Mouse (Mus musculus): Measurements from ENCODE around the gene Nup93. TPM values are rescaled to one million over a fixed set of nuclear protein-coding genes. Genes with fewer than 3 reads are reported as not detected.

Gene Nup93
- polyA plus RNA-seq, 1 experiment from 2014 or later = 146 TPM

DNA sequence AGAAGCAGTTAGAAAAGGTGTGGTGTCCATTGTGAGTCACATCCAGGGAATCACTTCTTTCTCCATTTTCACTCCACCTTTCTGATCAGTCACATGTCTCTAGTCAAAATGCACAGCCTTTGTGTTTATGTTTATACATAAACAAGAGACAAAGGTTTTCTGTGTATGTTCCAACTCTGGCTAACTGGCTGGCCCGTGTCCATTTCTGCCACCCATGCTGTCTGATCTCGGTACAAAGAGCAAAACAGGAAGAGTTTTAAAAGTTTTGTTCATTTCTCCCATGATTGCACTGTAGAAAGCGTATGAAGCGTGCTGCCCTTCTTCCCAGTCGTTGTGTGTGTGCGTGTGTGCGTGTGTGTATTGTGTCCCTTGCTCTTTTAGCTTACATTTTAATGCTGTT is 69.8 kb downstream of the Nup93 start:
- WGBS = 96% methylated on average over 7 of the region's 7 CpGs
- no peaks in the 10 kb centered on the region for H3K27me3 ChIP-seq (ENCODE audit: low read depth, poor library complexity, severe bottlenecking)
- no peaks in the 10 kb centered on the region for H3K4me1 ChIP-seq
- no peak overlapping the region for H3K4me3 ChIP-seq
- DNase-seq (ENCODE audit: low spot score) = no peak
- H3K36me3 ChIP-seq = no peaks in the 10 kb centered on the region
- H3K9me3 ChIP-seq (replicated peaks) = no peaks in the 10 kb centered on the region
- no peak overlapping the region for H3K27ac ChIP-seq

GRCm38 (mm10) chr8:94290606-94291005 is 76.2 kb downstream of the Nup93 start:
- H3K4me3 ChIP-seq = no peak overlapping the region
- WGBS = 88% methylated on average over 5 of the region's 5 CpGs
- H3K27ac ChIP-seq = no peak overlapping the region
- H3K27me3 ChIP-seq (ENCODE audit: low read depth, poor library complexity, severe bottlenecking) = no peaks in the 10 kb centered on the region
- no peaks in the 10 kb centered on the region for H3K4me1 ChIP-seq
- DNase-seq (ENCODE audit: low spot score) = no peak
- H3K9me3 ChIP-seq (replicated peaks) = no peaks in the 10 kb centered on the region
- H3K36me3 ChIP-seq = peaks cover 22% of the 10 kb centered on the region

DNA sequence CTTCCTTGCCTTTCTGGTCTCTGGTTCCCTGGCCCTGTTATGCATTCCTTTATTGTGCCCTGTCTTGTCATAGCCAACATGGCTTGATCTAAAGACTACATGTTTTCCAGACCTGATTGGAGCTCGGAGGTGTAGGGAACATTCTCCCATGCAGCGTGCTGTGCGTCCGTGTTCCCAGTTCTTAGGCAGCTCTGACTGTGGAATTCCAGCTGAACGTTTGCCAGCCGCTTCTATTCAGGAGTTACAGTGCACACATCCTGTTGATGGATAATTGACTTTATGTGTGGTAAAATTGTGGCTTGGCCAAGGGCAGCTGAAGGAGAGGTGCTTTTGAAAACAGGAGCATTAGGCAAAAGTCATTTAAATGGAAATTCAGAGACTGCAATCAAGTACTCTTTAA is 77.7 kb downstream of the Nup93 start:
- no peaks in the 10 kb centered on the region for H3K4me1 ChIP-seq
- no peak overlapping the region for H3K27ac ChIP-seq
- H3K36me3 ChIP-seq = peaks cover 25% of the 10 kb centered on the region
- 90% methylated on average over 6 of the region's 6 CpGs for WGBS
- H3K4me3 ChIP-seq = no peak overlapping the region
- no peaks in the 10 kb centered on the region for H3K27me3 ChIP-seq (ENCODE audit: low read depth, poor library complexity, severe bottlenecking)
- DNase-seq (ENCODE audit: low spot score) = no peak
- H3K9me3 ChIP-seq (replicated peaks) = no peaks in the 10 kb centered on the region

DNA sequence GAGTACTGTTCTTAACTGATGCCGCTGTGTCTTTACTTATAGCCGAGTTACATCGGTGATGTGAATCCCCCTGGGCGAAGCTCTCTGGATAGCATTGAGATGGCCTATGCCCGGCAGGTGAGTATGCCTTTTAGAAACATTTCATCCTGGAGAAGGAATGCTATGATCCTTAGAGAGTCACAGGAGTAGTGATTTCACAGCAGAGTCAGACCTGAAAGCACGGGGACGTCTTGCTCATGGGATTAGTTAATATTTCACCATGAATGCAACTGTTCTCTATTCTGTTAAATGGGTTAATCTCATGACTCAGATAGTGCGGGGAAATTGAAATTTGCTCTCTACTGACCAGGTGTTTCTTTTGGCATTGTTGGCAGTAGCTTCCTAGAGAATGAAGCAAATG is 78.3 kb downstream of the Nup93 start:
- DNase-seq (ENCODE audit: low spot score) = no peak
- Histone ChIP-seq H3K9me3 (replicated peaks) (no peaks in the 10 kb centered on the region), H3K4me3 (no peak overlapping the region), H3K27me3 (ENCODE audit: low read depth, poor library complexity, severe bottlenecking) (no peaks in the 10 kb centered on the region), H3K27ac (no peak overlapping the region), H3K4me1 (no peaks in the 10 kb centered on the region), H3K36me3 (peaks cover 29% of the 10 kb centered on the region)
- WGBS = 96% methylated on average over 8 of the region's 8 CpGs

GRCm38 (mm10) chr8:94295687-94296086 is 81.3 kb downstream of the Nup93 start:
- no peak overlapping the region for H3K4me3 ChIP-seq
- 88% methylated on average over 6 of the region's 6 CpGs for WGBS
- no peak overlapping the region for H3K27ac ChIP-seq

GRCm38 (mm10) chr8:94296312-94296991 is 82.1 kb downstream of the Nup93 start:
- Histone ChIP-seq H3K4me3 (no peak overlapping the region), H3K27me3 (ENCODE audit: low read depth, poor library complexity, severe bottlenecking) (no peaks in the 10 kb centered on the region), H3K27ac (no peak overlapping the region), H3K4me1 (no peaks in the 10 kb centered on the region), H3K9me3 (replicated peaks) (no peaks in the 10 kb centered on the region), H3K36me3 (peaks cover 39% of the 10 kb centered on the region)
- no peak for DNase-seq (ENCODE audit: low spot score)
- WGBS = 87% methylated on average over 9 of the region's 9 CpGs

More at GRCm38 (mm10) chr8:94295687-94296086, 81.3 kb downstream of the Nup93 start:
- H3K27me3 ChIP-seq (ENCODE audit: low read depth, poor library complexity, severe bottlenecking) = no peaks in the 10 kb centered on the region
- H3K4me1 ChIP-seq = no peaks in the 10 kb centered on the region
- no peak for DNase-seq (ENCODE audit: low spot score)
- peaks cover 31% of the 10 kb centered on the region for H3K36me3 ChIP-seq
- H3K9me3 ChIP-seq (replicated peaks) = no peaks in the 10 kb centered on the region

GRCm38 (mm10) chr8:94297101-94297500 is 82.7 kb downstream of the Nup93 start:
- H3K27ac ChIP-seq = no peak overlapping the region
- H3K27me3 ChIP-seq (ENCODE audit: low read depth, poor library complexity, severe bottlenecking) = no peaks in the 10 kb centered on the region
- no peak for DNase-seq (ENCODE audit: low spot score)
- peaks cover 45% of the 10 kb centered on the region for H3K36me3 ChIP-seq
- no peaks in the 10 kb centered on the region for H3K9me3 ChIP-seq (replicated peaks)
- 86% methylated on average over 6 of the region's 6 CpGs for WGBS
- H3K4me3 ChIP-seq = no peak overlapping the region
- no peaks in the 10 kb centered on the region for H3K4me1 ChIP-seq

DNA sequence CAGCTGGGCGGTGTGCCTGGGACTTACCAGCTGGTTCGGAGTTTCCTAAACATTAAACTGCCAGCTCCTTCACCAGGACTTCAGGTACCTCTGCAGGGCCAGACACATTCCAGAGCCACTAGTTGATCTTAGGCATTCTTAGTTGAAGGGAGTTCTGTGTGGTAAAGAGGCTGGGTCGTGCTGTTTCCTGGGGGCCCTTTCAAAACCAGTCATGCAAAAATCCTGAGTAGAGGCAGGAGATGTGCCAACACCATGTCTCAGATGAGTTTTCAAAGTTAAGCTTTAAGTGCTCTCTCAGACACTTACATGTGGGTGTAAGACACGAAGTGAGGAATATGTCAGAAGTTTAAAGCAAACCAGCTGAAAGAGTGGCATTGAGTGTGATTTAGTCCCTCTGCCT is 86.4 kb downstream of the Nup93 start:
- H3K4me1 ChIP-seq = no peaks in the 10 kb centered on the region
- peaks cover 58% of the 10 kb centered on the region for H3K36me3 ChIP-seq
- no peaks in the 10 kb centered on the region for H3K27me3 ChIP-seq (ENCODE audit: low read depth, poor library complexity, severe bottlenecking)
- WGBS = 86% methylated on average over 4 of the region's 4 CpGs
- no peak overlapping the region for H3K27ac ChIP-seq
- no peak for DNase-seq (ENCODE audit: low spot score)
- H3K9me3 ChIP-seq (replicated peaks) = no peaks in the 10 kb centered on the region
- H3K4me3 ChIP-seq = no peak overlapping the region

- no peak for DNase-seq (ENCODE audit: low spot score)
- peaks cover 84% of the 10 kb centered on the region for H3K36me3 ChIP-seq
Observed at GRCm38 (mm10) chr8:94304412-94304811, 90.0 kb downstream of the Nup93 start.

GRCm38 (mm10) chr8:94306989-94307513 is 92.7 kb downstream of the Nup93 start:
- H3K4me3 ChIP-seq = no peak overlapping the region
- no peaks in the 10 kb centered on the region for H3K27me3 ChIP-seq (ENCODE audit: low read depth, poor library complexity, severe bottlenecking)
- no peaks in the 10 kb centered on the region for H3K9me3 ChIP-seq (replicated peaks)
- no peaks in the 10 kb centered on the region for H3K4me1 ChIP-seq
- no peak overlapping the region for H3K27ac ChIP-seq
- no peak for DNase-seq (ENCODE audit: low spot score)
- WGBS = 89% methylated on average over 7 of the region's 7 CpGs
- peaks cover 93% of the 10 kb centered on the region for H3K36me3 ChIP-seq

More at GRCm38 (mm10) chr8:94304412-94304811, 90.0 kb downstream of the Nup93 start:
- Histone ChIP-seq H3K27me3 (ENCODE audit: low read depth, poor library complexity, severe bottlenecking) (no peaks in the 10 kb centered on the region), H3K9me3 (replicated peaks) (no peaks in the 10 kb centered on the region), H3K4me1 (no peaks in the 10 kb centered on the region), H3K4me3 (no peak overlapping the region), H3K27ac (no peak overlapping the region)
- WGBS = 99% methylated on average over 2 of the region's 2 CpGs

DNA sequence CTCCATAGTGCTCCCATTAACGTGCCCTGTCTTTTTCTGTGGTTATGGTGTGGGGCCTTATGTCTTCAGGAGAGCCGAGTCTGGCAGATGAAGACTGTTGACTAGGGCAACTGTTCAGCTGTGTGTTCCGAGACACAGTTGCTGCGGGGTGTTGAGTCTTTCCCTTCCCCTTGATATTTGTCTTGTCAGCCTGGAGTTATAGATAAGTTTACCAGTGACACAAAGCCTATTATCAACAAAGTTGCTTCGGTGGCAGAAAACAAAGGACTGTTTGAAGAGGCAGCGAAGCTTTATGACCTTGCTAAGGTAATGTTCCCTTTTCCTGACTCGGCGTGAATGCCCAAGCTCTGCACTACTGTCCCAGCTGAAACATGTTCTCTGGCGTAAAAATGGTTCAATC is 93.3 kb downstream of the Nup93 start:
- DNase-seq (ENCODE audit: low spot score) = no peak
- Histone ChIP-seq H3K4me3 (no peak overlapping the region), H3K27me3 (ENCODE audit: low read depth, poor library complexity, severe bottlenecking) (no peaks in the 10 kb centered on the region), H3K27ac (no peak overlapping the region), H3K4me1 (no peaks in the 10 kb centered on the region), H3K9me3 (replicated peaks) (no peaks in the 10 kb centered on the region), H3K36me3 (peaks cover 93% of the 10 kb centered on the region)
- 90% methylated on average over 9 of the region's 9 CpGs for WGBS

- Histone ChIP-seq H3K4me3 (no peak overlapping the region), H3K27ac (no peak overlapping the region), H3K9me3 (replicated peaks) (no peaks in the 10 kb centered on the region), H3K4me1 (no peaks in the 10 kb centered on the region), H3K36me3 (peaks cover 50% of the 10 kb centered on the region), H3K27me3 (ENCODE audit: low read depth, poor library complexity, severe bottlenecking) (no peaks in the 10 kb centered on the region)
- DNase-seq (ENCODE audit: low spot score) = no peak
- 86% methylated on average over 2 of the region's 2 CpGs for WGBS
Observed at GRCm38 (mm10) chr8:94314069-94314468, 99.7 kb downstream of the Nup93 start.

DNA sequence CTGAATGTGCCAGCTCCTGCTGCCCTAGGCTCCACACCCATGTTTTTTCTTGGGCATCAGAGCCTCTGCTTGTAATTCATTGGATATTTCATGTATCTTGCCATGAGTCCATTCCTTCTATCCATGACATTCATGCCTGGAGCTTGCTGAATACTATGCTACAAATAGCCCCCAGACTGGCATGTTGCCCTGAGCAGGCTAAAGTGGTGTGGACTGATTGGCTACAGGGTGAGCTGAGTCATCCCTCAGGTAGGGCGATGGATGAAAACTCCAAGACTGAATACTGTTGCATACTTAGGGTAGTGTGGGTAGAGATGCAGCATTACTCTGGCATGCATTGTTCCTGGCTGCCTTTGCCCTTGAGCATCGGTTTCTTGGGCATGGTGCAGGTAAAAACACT is 102.9 kb downstream of the Nup93 start:
- no peak for DNase-seq (ENCODE audit: low spot score)
- Histone ChIP-seq H3K27me3 (ENCODE audit: low read depth, poor library complexity, severe bottlenecking) (no peaks in the 10 kb centered on the region), H3K27ac (no peak overlapping the region), H3K36me3 (peaks cover 22% of the 10 kb centered on the region), H3K4me1 (peaks cover 8% of the 10 kb centered on the region), H3K4me3 (no peak overlapping the region), H3K9me3 (replicated peaks) (no peaks in the 10 kb centered on the region)
- 96% methylated on average over 2 of the region's 2 CpGs for WGBS

DNA sequence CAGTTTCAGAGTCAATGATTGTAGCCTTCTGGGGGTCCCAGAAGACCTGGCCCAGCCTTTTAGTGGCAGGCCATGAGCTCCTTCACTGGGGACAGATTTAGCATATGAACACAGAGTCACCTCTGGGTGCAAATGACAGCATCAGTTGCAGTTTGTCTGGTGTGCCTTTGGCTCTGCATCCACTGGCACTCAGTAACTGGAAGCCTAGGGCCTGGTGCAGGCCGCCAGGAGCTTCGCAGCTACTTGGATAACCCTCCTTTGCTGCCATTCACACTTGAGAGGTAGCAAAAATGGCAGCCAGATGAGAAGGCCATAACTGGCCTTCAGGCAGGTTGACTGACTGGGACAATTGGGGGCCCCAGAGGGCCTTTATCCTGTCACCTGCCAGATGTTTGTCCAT is 103.3 kb downstream of the Nup93 start:
- Histone ChIP-seq H3K36me3 (peaks cover 19% of the 10 kb centered on the region), H3K27me3 (ENCODE audit: low read depth, poor library complexity, severe bottlenecking) (no peaks in the 10 kb centered on the region), H3K4me1 (peaks cover 8% of the 10 kb centered on the region), H3K27ac (no peak overlapping the region), H3K4me3 (no peak overlapping the region), H3K9me3 (replicated peaks) (no peaks in the 10 kb centered on the region)
- no peak for DNase-seq (ENCODE audit: low spot score)
- WGBS = 92% methylated on average over 2 of the region's 2 CpGs

Data from limb, embryonic 10.5 days (tissue).